Mouse (Mus musculus) midbrain, embryonic 15.5 days (tissue): ENCODE results near the gene Rfx7. TPM values are rescaled to one million over a fixed set of nuclear protein-coding genes. Genes with fewer than 3 reads are reported as not detected.
"Not testable (repeated sequence)": the region's sequence is repeated elsewhere in the genome, so short reads cannot be mapped to it uniquely, and the experiment has no call there.

ENCODE experiments used
- ATAC-seq: fragments of 200-750 bp; cut with Nextera tagmentation; replicated peaks from 2 replicates; pipeline ENCODE4 v1.8.0; 2017; ENCODE audit warnings: moderate TSS enrichment
- H3K27ac ChIP-seq: fragments of 300-500 bp; sonication (generic); 2 replicates; pipeline ENCODE4 v1.5.1; 2015; ENCODE audit warnings: mild to moderate bottlenecking, inconsistent platforms
- H3K27me3 ChIP-seq: fragments of 300-500 bp; sonication (generic); replicated peaks from 2 replicates; pipeline ENCODE4 v1.6.1; 2015; ENCODE audit warnings: inconsistent platforms
- H3K36me3 ChIP-seq: fragments of 300-500 bp; sonication (generic); replicated peaks from 2 replicates; pipeline ENCODE4 v1.6.1; 2015; ENCODE audit warnings: inconsistent platforms
- H3K4me1 ChIP-seq: fragments of 300-500 bp; sonication (generic); 2 replicates; pipeline ENCODE4 v1.6.1; 2015; ENCODE audit warnings: inconsistent platforms
- H3K4me2 ChIP-seq: fragments of 300-500 bp; sonication (generic); 2 replicates; pipeline ENCODE4 v1.6.1; 2015; ENCODE audit warnings: inconsistent platforms, mild to moderate bottlenecking, moderate library complexity
- H3K4me3 ChIP-seq: fragments of 300-500 bp; sonication (generic); 2 replicates; pipeline ENCODE4 v1.5.1; 2015; ENCODE audit warnings: mild to moderate bottlenecking, inconsistent platforms
- H3K9ac ChIP-seq: fragments of 300-500 bp; sonication (generic); 2 replicates; pipeline ENCODE4 v1.6.1; 2015; ENCODE audit warnings: mild to moderate bottlenecking, inconsistent platforms
- H3K9me3 ChIP-seq: fragments of 300-500 bp; sonication (generic); 2 replicates; pipeline ENCODE4 v1.6.1; 2016; ENCODE audit warnings: inconsistent platforms
- WGBS: fragments of 180-500 bp; shearing (Covaris S2); methylation state at CpG from one replicate; pipeline ENCODE4 v1.1.7; 2015; ENCODE audit warnings: mixed read lengths; 5-methylcytosine and 5-hydroxymethylcytosine counted together
- polyA plus RNA-seq: library from polyadenylated mRNA; unstranded; fragments of >200 nt; fragmentation: Nextera tagmentation; extraction: Ambion mirVana; gene quantifications from 2 replicates; pipeline ENCODE4 v1.2.1, GENCODE M21; 2015

Rfx7 gene
- polyA plus RNA-seq, 1 experiment from 2014 or later: 17.9 TPM

DNA sequence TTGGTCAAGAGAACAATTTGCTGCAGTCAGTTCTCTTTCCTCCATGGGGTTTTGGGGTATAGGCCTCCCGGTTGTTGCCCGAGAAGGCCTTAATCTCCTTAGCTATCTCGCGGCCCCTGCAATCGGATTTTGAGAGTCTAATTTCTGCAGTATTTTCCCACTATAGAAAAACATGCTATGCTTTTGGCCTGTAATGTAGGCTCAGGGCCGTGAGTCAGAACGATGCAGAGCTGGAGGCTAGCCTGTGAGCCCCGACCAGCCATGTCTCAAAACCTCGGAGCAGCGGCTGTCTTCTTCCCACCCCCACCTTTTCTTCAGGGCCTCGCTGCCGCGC lies 129.5 kb downstream of the Rfx7 start:
- no peak for ATAC-seq
- WGBS: 0% methylated on average over 13 of the region's 13 CpGs

GRCm38 (mm10) chr9:72661895-72662661 lies 130.0 kb downstream of the Rfx7 start, which contains the start of gene Nedd4:
Nedd4 (plus strand) TSS chr9:72662346.
- Histone ChIP-seq H3K9ac (peak within 1 kb of the TSS; percentile 77), H3K4me1 (peaks cover 44% of the 10 kb centered on the region), H3K36me3 (no peaks in the 10 kb centered on the region; the same call in 1 of the 2 replicates), H3K4me3 (peak within 1 kb of the TSS; percentile 88), H3K27ac (peak within 1 kb of the TSS; percentile 98), H3K27me3 (no peaks in the 10 kb centered on the region), H3K4me2 (peak within 1 kb of the TSS; percentile 79), H3K9me3 (no peaks in the 10 kb centered on the region)
- under 1% methylated on average over 76 of the region's 83 CpGs for WGBS
- peak; percentile 93 for ATAC-seq

More for the DNA sequence above, 129.5 kb downstream of the Rfx7 start:
- Histone ChIP-seq H3K27me3 (no peaks in the 10 kb centered on the region), H3K36me3 (no peaks in the 10 kb centered on the region), H3K4me2 (peak overlapping the region; percentile 79), H3K27ac (peak overlapping the region; percentile 98), H3K9me3 (no peaks in the 10 kb centered on the region), H3K9ac (peak overlapping the region; percentile 49), H3K4me3 (peak overlapping the region; percentile 88), H3K4me1 (peaks cover 39% of the 10 kb centered on the region)

DNA sequence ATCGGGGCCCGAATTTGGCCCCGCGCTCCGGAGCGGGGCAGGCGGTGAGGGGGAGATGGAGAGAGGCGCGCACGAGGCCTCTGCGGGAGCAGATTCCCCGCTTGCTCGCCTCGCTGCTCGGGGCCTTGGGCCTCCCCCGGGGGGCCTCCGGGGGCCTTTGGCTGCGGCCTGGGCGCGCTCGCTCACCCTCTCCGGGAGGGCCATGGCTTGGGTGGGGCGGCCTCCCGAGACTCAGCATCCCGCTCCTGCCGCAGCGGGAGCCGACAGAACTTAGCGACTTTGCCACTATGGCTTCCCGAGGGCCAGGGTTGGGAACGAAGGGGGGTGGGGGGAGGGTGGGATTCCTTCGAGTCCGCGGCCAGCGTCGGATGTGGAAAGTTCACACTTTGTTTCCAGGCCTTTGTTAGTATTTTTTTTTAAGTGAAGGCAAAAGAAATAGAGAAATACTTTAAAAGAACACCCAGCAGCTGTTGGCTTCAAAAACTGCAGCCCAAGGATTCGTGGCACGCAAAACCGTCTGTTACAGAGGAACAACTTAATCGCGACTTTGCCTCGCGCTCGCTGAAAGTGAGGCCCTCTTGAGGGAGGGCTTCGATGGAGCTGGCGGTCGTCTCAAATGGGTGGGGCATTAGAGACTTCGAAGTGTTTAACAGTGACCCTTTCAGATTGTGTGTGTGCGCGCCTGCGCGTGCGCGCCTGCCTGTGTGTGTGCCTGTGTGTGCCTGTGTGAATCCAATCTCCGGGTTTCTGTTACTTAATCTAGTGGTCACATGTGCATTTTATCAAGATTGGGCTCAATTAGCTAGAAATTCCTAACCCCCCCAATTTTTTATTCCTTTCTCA lies 130.9 kb downstream of the Rfx7 start:
- Histone ChIP-seq H3K4me2 (peak overlapping the region; percentile 79), H3K9me3 (no peaks in the 10 kb centered on the region), H3K27me3 (no peaks in the 10 kb centered on the region), H3K4me1 (peaks cover 46% of the 10 kb centered on the region), H3K27ac (peak overlapping the region; percentile 98), H3K4me3 (peak overlapping the region; percentile 88), H3K36me3 (no peaks in the 10 kb centered on the region; the same call in 1 of the 2 replicates), H3K9ac (peak overlapping the region; percentile 77)
- peak; percentile 35 for ATAC-seq
- under 1% methylated on average over 46 of the region's 55 CpGs for WGBS

GRCm38 (mm10) chr9:72663534-72663918 lies 131.5 kb downstream of the Rfx7 start:
- peaks cover 46% of the 10 kb centered on the region for H3K4me1 ChIP-seq
- H3K4me3 ChIP-seq: peak overlapping the region; percentile 88
- no peaks in the 10 kb centered on the region for H3K9me3 ChIP-seq
- peak overlapping the region; percentile 77 for H3K9ac ChIP-seq
- H3K36me3 ChIP-seq: no peaks in the 10 kb centered on the region; the same call in 1 of the 2 replicates
- H3K4me2 ChIP-seq: peak overlapping the region; percentile 79
- H3K27me3 ChIP-seq: no peaks in the 10 kb centered on the region
- WGBS: 5% methylated on average over 10 of the region's 10 CpGs
- no peak for ATAC-seq
- H3K27ac ChIP-seq: peak overlapping the region; percentile 98

DNA sequence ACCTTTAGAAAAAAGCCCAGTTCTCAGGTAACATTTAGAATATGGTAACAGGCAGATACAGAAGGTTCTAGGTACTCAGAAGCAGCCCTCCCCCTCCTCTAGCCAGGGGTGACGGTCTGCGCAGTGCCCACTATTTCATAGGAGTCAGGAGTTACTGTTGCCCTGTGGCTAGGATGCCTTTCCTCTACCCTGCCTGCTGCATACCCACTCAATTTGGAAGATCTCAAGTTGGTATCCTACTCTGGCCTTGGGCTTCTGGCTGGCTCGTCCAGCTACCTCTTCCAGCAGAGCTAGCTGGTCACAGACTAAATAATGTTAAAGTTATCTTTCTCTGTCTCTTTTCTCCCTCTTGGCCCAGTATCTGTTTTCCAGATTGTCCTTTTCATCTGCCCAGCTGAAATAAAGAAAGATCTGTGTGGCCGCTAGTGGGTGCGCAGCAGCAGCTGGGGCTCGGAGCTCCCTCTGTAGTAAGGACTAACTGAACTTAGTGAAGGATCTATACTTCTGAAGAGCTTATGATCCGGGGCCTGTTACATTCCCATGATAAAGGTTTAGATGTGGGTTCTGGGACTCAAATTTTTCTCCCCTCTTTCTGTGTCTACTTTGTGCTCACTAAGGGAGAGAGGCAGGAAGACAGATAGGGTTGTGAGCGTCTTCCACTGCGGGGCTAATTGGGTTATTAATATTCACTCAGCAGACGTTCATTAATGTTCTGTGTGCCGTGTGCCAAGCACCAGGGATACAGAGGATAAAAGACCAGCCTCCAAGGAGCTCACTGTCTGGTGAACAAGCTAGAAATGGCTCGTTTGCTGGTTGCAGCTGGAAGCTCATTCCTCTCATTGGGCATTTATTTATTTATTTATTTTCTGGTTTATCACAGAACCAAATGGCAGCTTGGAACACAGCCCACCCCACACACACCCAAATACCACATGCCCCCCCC lies 132.6 kb downstream of the Rfx7 start:
- Histone ChIP-seq H3K4me2 (peak overlapping the region; percentile 79), H3K4me3 (peak overlapping the region; percentile 88), H3K27me3 (no peaks in the 10 kb centered on the region), H3K27ac (peak overlapping the region; percentile 98), H3K9me3 (no peaks in the 10 kb centered on the region), H3K9ac (peak overlapping the region; percentile 77; the same call in 1 of the 2 replicates), H3K4me1 (peaks cover 54% of the 10 kb centered on the region), H3K36me3 (no peaks in the 10 kb centered on the region; the same call in 1 of the 2 replicates)
- 13% methylated on average over 12 of the region's 12 CpGs for WGBS
- ATAC-seq: no peak

DNA sequence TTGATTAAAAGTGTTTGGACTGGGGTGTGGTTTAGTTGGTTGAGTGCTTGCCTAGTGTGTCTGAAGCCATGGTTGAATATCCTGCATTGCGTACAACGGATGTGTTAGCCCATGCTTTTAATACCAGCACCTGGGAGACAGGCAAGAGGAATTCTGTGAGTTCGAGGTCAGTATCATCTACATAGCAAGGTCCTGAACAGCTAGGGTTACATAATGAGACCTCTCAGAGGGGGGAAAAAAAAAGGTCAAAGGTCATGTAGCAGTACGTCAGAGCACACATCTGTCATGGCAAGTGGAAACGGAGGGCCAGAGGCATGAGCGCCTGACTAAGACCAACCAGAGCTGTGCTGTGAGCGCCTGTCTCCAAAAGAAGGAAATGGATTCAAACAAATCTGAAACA lies 133.5 kb downstream of the Rfx7 start:
- peak overlapping the region; percentile 88 for H3K4me3 ChIP-seq
- ATAC-seq: no peak
- peak overlapping the region; percentile 79 for H3K4me2 ChIP-seq
- no peak overlapping the region for H3K9ac ChIP-seq
- 48% methylated on average over 7 of the region's 7 CpGs for whole genome bisulfite sequencing
- no peaks in the 10 kb centered on the region; the same call in 1 of the 2 replicates for H3K36me3 ChIP-seq
- H3K9me3 ChIP-seq: no peaks in the 10 kb centered on the region
- peaks cover 56% of the 10 kb centered on the region for H3K4me1 ChIP-seq
- peak overlapping the region; percentile 98 for H3K27ac ChIP-seq
- no peaks in the 10 kb centered on the region for H3K27me3 ChIP-seq

DNA sequence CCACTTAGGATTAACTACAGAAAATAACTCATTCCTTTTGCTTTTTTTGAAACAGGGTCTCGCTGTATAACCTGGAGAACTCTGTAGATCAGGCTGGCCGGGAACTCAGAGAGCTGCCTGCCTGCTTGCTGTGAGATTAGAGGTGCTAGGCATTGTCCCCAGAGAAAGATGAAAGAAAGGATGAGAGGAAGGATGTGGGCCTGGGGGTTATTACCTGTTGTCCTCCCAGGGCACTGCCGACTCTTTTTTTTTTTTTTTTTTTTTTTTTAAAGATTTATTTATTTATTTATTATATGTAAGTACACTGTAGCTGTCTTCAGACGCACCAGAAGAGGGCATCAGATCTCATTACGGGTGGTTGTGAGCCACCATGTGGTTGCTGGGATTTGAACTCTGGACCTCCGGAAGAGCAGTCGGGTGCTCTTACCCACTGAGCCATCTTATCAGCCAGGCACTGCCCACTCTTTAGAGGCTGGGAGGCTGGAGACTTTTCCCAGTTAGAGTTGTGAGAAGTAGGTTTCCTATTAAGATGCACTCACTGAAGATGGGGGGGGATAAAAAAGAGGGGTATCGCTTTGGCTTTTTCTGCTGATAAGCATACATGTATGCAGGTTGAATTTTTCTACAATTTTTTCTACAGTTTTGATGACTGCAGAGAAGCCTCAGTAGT lies 134.4 kb downstream of the Rfx7 start:
- H3K9me3 ChIP-seq, ATAC-seq, H3K27ac ChIP-seq, H3K27me3 ChIP-seq, H3K36me3 ChIP-seq, H3K4me3 ChIP-seq, H3K4me2 ChIP-seq, H3K9ac ChIP-seq: not testable (repeated sequence)
- H3K4me1 ChIP-seq: peaks cover 50% of the 10 kb centered on the region
- 73% methylated on average over 7 of the region's 8 CpGs for WGBS

- no peak overlapping the region for H3K4me3 ChIP-seq
- no peaks in the 10 kb centered on the region for H3K9me3 ChIP-seq
- peaks cover 2% of the 10 kb centered on the region; the same call in 1 of the 2 replicates for H3K36me3 ChIP-seq
- 88% methylated on average over 3 of the region's 3 CpGs for WGBS
- H3K4me2 ChIP-seq: no peak overlapping the region
- no peaks in the 10 kb centered on the region for H3K27me3 ChIP-seq
- ATAC-seq: no peak
- H3K4me1 ChIP-seq: peaks cover 50% of the 10 kb centered on the region
- no peak overlapping the region for H3K27ac ChIP-seq
- H3K9ac ChIP-seq: no peak overlapping the region
Measured at GRCm38 (mm10) chr9:72667126-72667525, 135.1 kb downstream of the Rfx7 start.

DNA sequence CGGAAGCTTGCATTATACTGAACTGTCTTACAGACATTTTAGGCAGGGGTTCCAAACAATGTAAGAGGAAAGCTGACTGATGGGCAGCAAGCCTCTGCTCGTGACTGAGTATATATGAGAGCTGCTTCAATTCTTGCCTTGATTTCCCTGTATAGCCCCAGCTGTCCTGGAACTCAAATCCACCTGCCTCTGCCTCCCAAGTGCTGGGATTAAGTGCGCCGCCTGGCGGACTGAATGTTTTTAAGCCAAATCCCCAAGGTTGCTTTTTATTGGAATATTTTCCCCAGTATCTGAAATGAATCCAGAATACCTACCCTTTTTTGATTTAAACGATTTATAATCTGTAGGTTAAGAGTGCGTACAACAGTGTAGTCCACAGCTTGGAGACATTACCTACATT lies 137.3 kb downstream of the Rfx7 start:
- H3K4me2 ChIP-seq: no peak overlapping the region
- H3K27me3 ChIP-seq: no peaks in the 10 kb centered on the region
- ATAC-seq: no peak
- WGBS: 73% methylated on average over 7 of the region's 7 CpGs
- H3K9me3 ChIP-seq: no peaks in the 10 kb centered on the region
- peaks cover 7% of the 10 kb centered on the region; the same call in 1 of the 2 replicates for H3K36me3 ChIP-seq
- peaks cover 44% of the 10 kb centered on the region for H3K4me1 ChIP-seq
- H3K4me3 ChIP-seq: no peak overlapping the region
- no peak overlapping the region for H3K9ac ChIP-seq
- H3K27ac ChIP-seq: no peak overlapping the region

GRCm38 (mm10) chr9:72672361-72672760 lies 140.3 kb downstream of the Rfx7 start:
- H3K27me3 ChIP-seq: no peaks in the 10 kb centered on the region
- no peak overlapping the region for H3K9ac ChIP-seq
- peaks cover 16% of the 10 kb centered on the region for H3K4me1 ChIP-seq
- 29% methylated on average over 2 of the region's 2 CpGs for WGBS
- no peak for ATAC-seq
- H3K4me2 ChIP-seq: no peak overlapping the region
- no peak overlapping the region for H3K27ac ChIP-seq
- H3K4me3 ChIP-seq: no peak overlapping the region
- no peaks in the 10 kb centered on the region for H3K9me3 ChIP-seq
- peaks cover 22% of the 10 kb centered on the region; the same call in 1 of the 2 replicates for H3K36me3 ChIP-seq
